ENCODE assay signal across 8 mouse cellular contexts in genomic region chr13:20183512-20184238, GRCm38 (mm10).
DNase-seq lines count a peak whose midpoint lies in the region; ATAC-seq and TF ChIP-seq lines count a peak whose summit lies in the region.

No protein-coding gene starts in this region.

- no peaks in the 10 kb centered on the region for H3K9me3 ChIP-seq in MEL (replicated peaks; ENCODE audit: insufficient read depth, low read length)
- H3K9me3 ChIP-seq in embryonic facial prominence, embryonic 10.5 days = no peaks in the 10 kb centered on the region
- H3K9me3 ChIP-seq in hindbrain, embryonic 16.5 days (ENCODE audit: control insufficient read depth, low read length) = no peaks in the 10 kb centered on the region
- no peaks in the 10 kb centered on the region for H3K9me3 ChIP-seq in liver, embryonic 15.5 days (replicated peaks)
- H3K9me3 ChIP-seq in neural tube, embryonic 12.5 days = no peaks in the 10 kb centered on the region

- TF ChIP-seq POLR2A in MEL (IDR thresholded peaks at IDR 0.05; ENCODE audit: control insufficient read depth in 1 of 2, insufficient read depth in 1 of 2, low read depth in 1 of 2, low read length in 2 of 2, poor library complexity in 1 of 2) = no peak

- H3K4me1 ChIP-seq in MEL (ENCODE audit: control insufficient read depth in 1 of 2, insufficient read depth in 2 of 2, low read length in 2 of 2) = peaks cover 0 to 9% of the 10 kb centered on the region in 2 experiments; a peak in 3 of 4 replicates
- H3K4me1 ChIP-seq in embryonic facial prominence, embryonic 10.5 days = peaks cover 21% of the 10 kb centered on the region
- H3K4me1 ChIP-seq in hindbrain, embryonic 16.5 days (ENCODE audit: control insufficient read depth, insufficient read depth, low read depth, low read length) = peaks cover 21% of the 10 kb centered on the region
- H3K4me1 ChIP-seq in liver, embryonic 15.5 days (replicated peaks) = peaks cover 42% of the 10 kb centered on the region
- peaks cover 25% of the 10 kb centered on the region for H3K4me1 ChIP-seq in neural tube, embryonic 12.5 days

- peak; percentile 77 to 86 for TF ChIP-seq EP300 in MEL (IDR thresholded peaks at IDR 0.05; ENCODE audit: low read depth in 1 of 2, low read length in 2 of 2)

- no peaks in the 10 kb centered on the region for H3K27me3 ChIP-seq in MEL (ENCODE audit: control insufficient read depth in 1 of 2, insufficient read depth in 2 of 2, low read length in 2 of 2)
- H3K27me3 ChIP-seq in embryonic facial prominence, embryonic 10.5 days (replicated peaks; ENCODE audit: low read depth, poor library complexity, severe bottlenecking) = no peaks in the 10 kb centered on the region
- H3K27me3 ChIP-seq in hindbrain, embryonic 16.5 days (replicated peaks; ENCODE audit: control insufficient read depth, insufficient read depth, low read length) = no peaks in the 10 kb centered on the region
- peaks cover 59% of the 10 kb centered on the region for H3K27me3 ChIP-seq in liver, embryonic 15.5 days
- H3K27me3 ChIP-seq in neural tube, embryonic 12.5 days (replicated peaks) = no peaks in the 10 kb centered on the region

- DNase-seq in gastrocnemius, postnatal 14 days = peak; percentile 17
- DNase-seq in gastrocnemius, postnatal 36 days = no peak
- peak; percentile 78 for DNase-seq in MEL (ENCODE audit: low read depth, low spot score)
- peak; percentile 30 for DNase-seq in embryonic facial prominence, embryonic 10.5 days (ENCODE audit: low spot score)
- DNase-seq in urinary bladder, postnatal 4 days (ENCODE audit: low spot score in 2 of 2) = no peak

- TF ChIP-seq RAD21 in MEL (IDR thresholded peaks at IDR 0.05; ENCODE audit: low read depth, low read length) = no peak

- TF ChIP-seq CTCF in MEL (IDR thresholded peaks at IDR 0.05 in 2 of 3, conservative IDR thresholded peaks at IDR 0.05 in 1 of 3; ENCODE audit: control insufficient read depth in 1 of 3, insufficient read depth in 1 of 3, low read depth in 2 of 3, low read length in 3 of 3, poor library complexity in 1 of 3, severe bottlenecking in 1 of 3) = 0 out of 6 replicates have a peak, but pooled peaks of 1 of the 3 experiments have one; percentile 5

- H3K27ac ChIP-seq in MEL (ENCODE audit: control insufficient read depth, low read depth, low read length) = peak overlapping the region; percentile 86
- H3K27ac ChIP-seq in embryonic facial prominence, embryonic 10.5 days (replicated peaks) = no peak overlapping the region
- H3K27ac ChIP-seq in hindbrain, embryonic 16.5 days (ENCODE audit: low read depth, low read length) = peak overlapping the region; percentile 48
- no peak overlapping the region for H3K27ac ChIP-seq in liver, embryonic 15.5 days (replicated peaks)
- no peak overlapping the region for H3K27ac ChIP-seq in neural tube, embryonic 12.5 days

- 8% methylated on average over 9 of the region's 9 CpGs for WGBS in embryonic facial prominence, embryonic 10.5 days
- WGBS in hindbrain, embryonic 16.5 days = 7% methylated on average over 9 of the region's 9 CpGs
- 9% methylated on average over 9 of the region's 9 CpGs for WGBS in liver, embryonic 15.5 days (ENCODE audit: insufficient replicate concordance)
- WGBS in neural tube, embryonic 12.5 days = 5% methylated on average over 9 of the region's 9 CpGs

- peaks cover 3% of the 10 kb centered on the region; the same call in 1 of the 2 replicates for H3K79me2 ChIP-seq in MEL (ENCODE audit: control insufficient read depth, insufficient read depth, low read length, poor library complexity)

- 0 out of 2 replicates have a peak overlapping the region, but pooled peaks have one; percentile 5 for H3K4me2 ChIP-seq in hindbrain, embryonic 16.5 days (ENCODE audit: low read length)
- H3K4me2 ChIP-seq in liver, embryonic 15.5 days = peak overlapping the region; percentile 53; the same call in 1 of the 2 replicates
- peak overlapping the region; percentile 22 for H3K4me2 ChIP-seq in neural tube, embryonic 12.5 days (replicated peaks)

- H3K36me3 ChIP-seq in MEL (ENCODE audit: control insufficient read depth in 1 of 2, insufficient read depth in 2 of 2, low read length in 2 of 2) = peaks cover 0 to 9% of the 10 kb centered on the region in 2 experiments; a peak in 2 of 4 replicates
- no peaks in the 10 kb centered on the region for H3K36me3 ChIP-seq in embryonic facial prominence, embryonic 10.5 days (replicated peaks)
- H3K36me3 ChIP-seq in hindbrain, embryonic 16.5 days (ENCODE audit: control insufficient read depth, insufficient read depth, low read length) = no peaks in the 10 kb centered on the region
- no peaks in the 10 kb centered on the region for H3K36me3 ChIP-seq in liver, embryonic 15.5 days (replicated peaks)
- H3K36me3 ChIP-seq in neural tube, embryonic 12.5 days = no peaks in the 10 kb centered on the region

- peak; percentile 84 for ATAC-seq in hindbrain, embryonic 16.5 days
- 0 out of 2 replicates have a peak, but pooled peaks have one; percentile 24 for ATAC-seq in liver, embryonic 15.5 days (ENCODE audit: insufficient read depth)
- ATAC-seq in neural tube, embryonic 12.5 days (ENCODE audit: low FRiP score, low read depth) = peak; percentile 53; the same call in 1 of the 2 replicates

- H3K9ac ChIP-seq in MEL (ENCODE audit: control insufficient read depth, low read depth, low read length, poor library complexity, severe bottlenecking) = peak overlapping the region; percentile 29
- peak overlapping the region; percentile 45 for H3K9ac ChIP-seq in hindbrain, embryonic 16.5 days (ENCODE audit: low read depth, low read length)
- H3K9ac ChIP-seq in liver, embryonic 15.5 days = no peak overlapping the region
- H3K9ac ChIP-seq in neural tube, embryonic 12.5 days = no peak overlapping the region

- intact Hi-C loops in gastrocnemius, postnatal 14 days (cut with DNase I; ENCODE audit: low total_unique reads) = no loop called here
- intact Hi-C loops in gastrocnemius, postnatal 36 days (cut with DNase I) = no loop called here

- H3K4me3 ChIP-seq in MEL (ENCODE audit: control insufficient read depth in 1 of 2, insufficient read depth in 1 of 2, low read depth in 2 of 2, low read length in 2 of 2) = peak overlapping the region; percentile 45 to 65; a peak in 3 of 4 replicates
- H3K4me3 ChIP-seq in embryonic facial prominence, embryonic 10.5 days = no peak overlapping the region
- no peak overlapping the region for H3K4me3 ChIP-seq in hindbrain, embryonic 16.5 days (ENCODE audit: low read length)
- H3K4me3 ChIP-seq in liver, embryonic 15.5 days (replicated peaks) = no peak overlapping the region
- H3K4me3 ChIP-seq in neural tube, embryonic 12.5 days = no peak overlapping the region

TF ChIP-seq in MEL, 35 proteins besides CTCF, POLR2A, EP300 and RAD21 (continues in another document):
- TF ChIP-seq SMC3 (IDR thresholded peaks at IDR 0.05; ENCODE audit: low read depth, low read length) = no peak
- no peak for TF ChIP-seq JUND (IDR thresholded peaks at IDR 0.05; ENCODE audit: low read depth, low read length)
- TF ChIP-seq NELFE (IDR thresholded peaks at IDR 0.05; ENCODE audit: low read depth, low read length) = no peak
- TF ChIP-seq MAFK (IDR thresholded peaks at IDR 0.05; ENCODE audit: borderline replicate concordance, low read depth, low read length) = peak; percentile 45; the same call in 1 of the 2 replicates
- no peak for TF ChIP-seq MYC (IDR thresholded peaks at IDR 0.05; ENCODE audit: low read depth, low read length)
- no peak for TF ChIP-seq ZNF384 (IDR thresholded peaks at IDR 0.05; ENCODE audit: low read depth, low read length)
- TF ChIP-seq HCFC1 (IDR thresholded peaks at IDR 0.05; ENCODE audit: low read depth, low read length) = no peak
- TF ChIP-seq ZMIZ1 (IDR thresholded peaks at IDR 0.05; ENCODE audit: low read depth, low read length) = no peak
- no peak for TF ChIP-seq MAX (IDR thresholded peaks at IDR 0.05; ENCODE audit: low read length)
- TF ChIP-seq ZC3H11A (IDR thresholded peaks at IDR 0.05; ENCODE audit: low read depth, low read length) = no peak
- TF ChIP-seq RCOR1 (IDR thresholded peaks at IDR 0.05; ENCODE audit: low read depth, low read length) = peak; percentile 97
- TF ChIP-seq ZKSCAN1 (IDR thresholded peaks at IDR 0.05; ENCODE audit: low read depth, low read length) = no peak
- TF ChIP-seq GABPA (IDR thresholded peaks at IDR 0.05; ENCODE audit: low read depth, low read length) = no peak
- no peak for TF ChIP-seq USF2 (IDR thresholded peaks at IDR 0.05; ENCODE audit: borderline replicate concordance in 1 of 2, insufficient read depth in 1 of 2, low read depth in 1 of 2, low read length in 2 of 2)
- no peak for TF ChIP-seq CHD2 (IDR thresholded peaks at IDR 0.05; ENCODE audit: low read length)
- no peak for TF ChIP-seq NRF1 (IDR thresholded peaks at IDR 0.05; ENCODE audit: insufficient read depth, low read depth, low read length, poor library complexity, severe bottlenecking)
- peak; percentile 11; the same call in 1 of the 2 replicates for TF ChIP-seq MYB (IDR thresholded peaks at IDR 0.05; ENCODE audit: low read depth, low read length)
- TF ChIP-seq SIN3A (IDR thresholded peaks at IDR 0.05; ENCODE audit: low read length) = peak; percentile 45
- no peak for TF ChIP-seq MXI1 (IDR thresholded peaks at IDR 0.05; ENCODE audit: low read depth, low read length)
- no peak for TF ChIP-seq CHD1 (IDR thresholded peaks at IDR 0.05; ENCODE audit: low read depth, low read length)
- TF ChIP-seq TCF12 (IDR thresholded peaks at IDR 0.05; ENCODE audit: low read depth, low read length) = peak; percentile 88
- no peak for TF ChIP-seq MEF2A (IDR thresholded peaks at IDR 0.05; ENCODE audit: extremely low read depth, insufficient replicate concordance, low read depth, low read length, poor library complexity, severe bottlenecking)
- TF ChIP-seq ETS1 (IDR thresholded peaks at IDR 0.05; ENCODE audit: low read depth, low read length) = peak; percentile 61
- TF ChIP-seq GATA1 (IDR thresholded peaks at IDR 0.05; ENCODE audit: low read depth, low read length) = peak; percentile 85
- TF ChIP-seq TAL1 (IDR thresholded peaks at IDR 0.05; ENCODE audit: low read length) = peak; percentile 96
- no peak for TF ChIP-seq TBP (IDR thresholded peaks at IDR 0.05; ENCODE audit: low read depth, low read length)
- TF ChIP-seq USF1 (IDR thresholded peaks at IDR 0.05; ENCODE audit: low read depth, low read length) = no peak
- no peak for TF ChIP-seq UBTF (IDR thresholded peaks at IDR 0.05; ENCODE audit: borderline replicate concordance, insufficient read depth, low read depth, low read length)
- TF ChIP-seq MAZ (IDR thresholded peaks at IDR 0.05; ENCODE audit: low read depth, low read length) = no peak
- no peak for TF ChIP-seq ELF1 (IDR thresholded peaks at IDR 0.05; ENCODE audit: low read depth, low read length)
- no peak for TF ChIP-seq E2F4 (IDR thresholded peaks at IDR 0.05; ENCODE audit: borderline replicate concordance, low read depth, low read length)
- no peak for TF ChIP-seq KAT2A (conservative IDR thresholded peaks at IDR 0.05; ENCODE audit: low read depth, low read length)
- TF ChIP-seq BHLHE40 (IDR thresholded peaks at IDR 0.05; ENCODE audit: borderline replicate concordance, low read depth, low read length) = no peak

Comparison
In these comparisons a context has a peak if more than half of its experiments do, and no peak if none do; other contexts are left out.
1. DNase-seq: peak in gastrocnemius, postnatal 14 days (single experiment), MEL (single experiment) and embryonic facial prominence, embryonic 10.5 days (single experiment); none in gastrocnemius, postnatal 36 days (0 of 2) and urinary bladder, postnatal 4 days (0 of 2).
2. H3K27ac ChIP-seq: peak in MEL (single experiment) and hindbrain, embryonic 16.5 days (single experiment); none in embryonic facial prominence, embryonic 10.5 days (single experiment), liver, embryonic 15.5 days (single experiment) and neural tube, embryonic 12.5 days (single experiment).
3. H3K4me3 ChIP-seq: peak in MEL (2 of 2); none in embryonic facial prominence, embryonic 10.5 days (single experiment), hindbrain, embryonic 16.5 days (single experiment), liver, embryonic 15.5 days (single experiment) and neural tube, embryonic 12.5 days (single experiment).
4. H3K9ac ChIP-seq: peak in MEL (single experiment) and hindbrain, embryonic 16.5 days (single experiment); none in liver, embryonic 15.5 days (single experiment) and neural tube, embryonic 12.5 days (single experiment).
5. ATAC-seq: peak in every context shown above with its lines; median percentile 84 in hindbrain, embryonic 16.5 days; 53 in neural tube, embryonic 12.5 days; 24 in liver, embryonic 15.5 days.
6. Peak in every context shown above with its lines, with median percentiles within 50 percentile points of each other: H3K4me2 ChIP-seq.